Mouse (Mus musculus): Measurements from ENCODE around the gene Wdr1. TPM values are rescaled to one million over a fixed set of nuclear protein-coding genes. Genes with fewer than 3 reads are reported as not detected.

The Wdr1 gene
- polyA plus RNA-seq, 1 experiment from 2014 or later, result 76.7 TPM

- no peak for ATAC-seq (ENCODE audit: low read depth)
- Histone ChIP-seq H3K27me3 (ENCODE audit: control insufficient read depth, insufficient read depth, low read depth, low read length) (no peaks in the 10 kb centered on the region), H3K9me3 (replicated peaks; ENCODE audit: control insufficient read depth, low read length) (no peaks in the 10 kb centered on the region), H3K9ac (ENCODE audit: low read depth, low read length) (no peak overlapping the region), H3K4me3 (ENCODE audit: low read depth, low read length) (no peak overlapping the region), H3K27ac (ENCODE audit: low read length) (no peak overlapping the region), H3K4me2 (ENCODE audit: low read depth, low read length) (no peak overlapping the region), H3K4me1 (ENCODE audit: control insufficient read depth, low read depth, low read length) (no peaks in the 10 kb centered on the region), H3K36me3 (ENCODE audit: control insufficient read depth, insufficient read depth) (no peaks in the 10 kb centered on the region)
These were observed 5.6 kb upstream of the Wdr1 start for GRCm38 (mm10) chr5:38568652-38569051.

- H3K27ac ChIP-seq (ENCODE audit: low read length), result no peak overlapping the region
- ATAC-seq (ENCODE audit: low read depth), result no peak
- WGBS (ENCODE audit: insufficient replicate concordance), result 57% methylated on average over 6 of the region's 6 CpGs
- no peak overlapping the region for H3K4me2 ChIP-seq (ENCODE audit: low read depth, low read length)
- no peaks in the 10 kb centered on the region for H3K36me3 ChIP-seq (ENCODE audit: control insufficient read depth, insufficient read depth)
- H3K27me3 ChIP-seq (ENCODE audit: control insufficient read depth, insufficient read depth, low read depth, low read length), result no peaks in the 10 kb centered on the region
- H3K9me3 ChIP-seq (replicated peaks; ENCODE audit: control insufficient read depth, low read length), result no peaks in the 10 kb centered on the region
- H3K4me3 ChIP-seq (ENCODE audit: low read depth, low read length), result no peak overlapping the region
- no peak overlapping the region for H3K9ac ChIP-seq (ENCODE audit: low read depth, low read length)
- peaks cover 13% of the 10 kb centered on the region for H3K4me1 ChIP-seq (ENCODE audit: control insufficient read depth, low read depth, low read length)
These were observed 1.8 kb upstream of the Wdr1 start for GRCm38 (mm10) chr5:38564831-38565230.

- WGBS (ENCODE audit: insufficient replicate concordance), result under 1% methylated on average over 74 of the region's 79 CpGs
- H3K4me3 ChIP-seq (ENCODE audit: low read depth, low read length), result peak overlapping the region; percentile 90
- no peaks in the 10 kb centered on the region for H3K27me3 ChIP-seq (ENCODE audit: control insufficient read depth, insufficient read depth, low read depth, low read length)
- peaks cover 19% of the 10 kb centered on the region for H3K4me1 ChIP-seq (ENCODE audit: control insufficient read depth, low read depth, low read length)
- H3K36me3 ChIP-seq (ENCODE audit: control insufficient read depth, insufficient read depth), result peaks cover 5% of the 10 kb centered on the region; the same call in 1 of the 2 replicates
- H3K9ac ChIP-seq (ENCODE audit: low read depth, low read length), result peak overlapping the region; percentile 94
- H3K9me3 ChIP-seq (replicated peaks; ENCODE audit: control insufficient read depth, low read length), result no peaks in the 10 kb centered on the region
- H3K4me2 ChIP-seq (ENCODE audit: low read depth, low read length), result peak overlapping the region; percentile 68
- peak overlapping the region; percentile 93 for H3K27ac ChIP-seq (ENCODE audit: low read length)
- peak; percentile 99 for ATAC-seq (ENCODE audit: low read depth)
These were observed 1.5 kb downstream of the Wdr1 start for GRCm38 (mm10) chr5:38561426-38562024.

DNA sequence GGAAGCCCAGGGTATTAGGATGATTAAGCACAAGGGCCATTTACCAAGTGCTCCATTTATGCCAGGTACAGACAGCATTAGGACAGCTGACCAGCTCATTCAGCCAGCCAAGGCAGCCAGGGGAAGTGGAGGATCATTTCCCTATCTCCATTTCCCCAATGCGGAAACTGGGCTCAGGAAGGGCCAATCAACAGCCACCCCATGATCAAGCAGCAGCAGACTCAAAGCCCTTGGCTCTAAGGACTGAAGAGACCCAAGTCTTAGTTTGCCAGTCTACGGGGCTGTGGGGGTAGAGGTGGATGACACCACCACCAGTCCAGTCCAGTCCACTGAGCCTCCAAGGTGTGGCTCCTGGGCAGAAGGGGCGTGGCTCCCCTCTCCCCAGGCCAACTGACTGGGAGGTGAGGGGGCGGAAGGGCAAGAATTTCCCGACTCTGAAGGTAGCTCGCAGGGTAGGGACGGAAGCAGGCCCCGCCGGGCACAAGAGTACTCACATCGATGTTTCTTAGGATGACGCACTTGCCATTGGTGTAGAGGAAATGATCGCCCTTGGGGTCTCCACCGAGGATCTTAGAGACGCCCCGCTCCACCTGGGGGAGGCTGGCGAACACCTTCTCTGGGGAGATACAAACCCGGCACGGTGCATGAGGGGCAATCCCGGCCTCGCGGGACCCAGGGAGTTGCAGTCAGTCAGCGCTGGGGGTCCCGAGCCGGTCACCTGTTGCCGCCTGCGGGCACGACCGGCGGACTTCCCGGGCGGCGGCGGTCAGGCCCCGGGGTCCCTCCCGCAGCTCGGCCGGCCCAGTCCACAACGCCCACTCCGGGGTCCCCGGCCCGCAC lies 2.2 kb downstream of the Wdr1 start:
- Histone ChIP-seq H3K4me1 (ENCODE audit: control insufficient read depth, low read depth, low read length) (peaks cover 19% of the 10 kb centered on the region), H3K4me2 (ENCODE audit: low read depth, low read length) (peak overlapping the region; percentile 68), H3K9me3 (replicated peaks; ENCODE audit: control insufficient read depth, low read length) (no peaks in the 10 kb centered on the region), H3K36me3 (ENCODE audit: control insufficient read depth, insufficient read depth) (peaks cover 5% of the 10 kb centered on the region; the same call in 1 of the 2 replicates), H3K27ac (ENCODE audit: low read length) (peak overlapping the region; percentile 93), H3K27me3 (ENCODE audit: control insufficient read depth, insufficient read depth, low read depth, low read length) (no peaks in the 10 kb centered on the region), H3K4me3 (ENCODE audit: low read depth, low read length) (peak overlapping the region; percentile 90), H3K9ac (ENCODE audit: low read depth, low read length) (peak overlapping the region; percentile 94)
- ATAC-seq (ENCODE audit: low read depth), result peak; percentile 20
- WGBS (ENCODE audit: insufficient replicate concordance), result under 1% methylated on average over 41 of the region's 41 CpGs

DNA sequence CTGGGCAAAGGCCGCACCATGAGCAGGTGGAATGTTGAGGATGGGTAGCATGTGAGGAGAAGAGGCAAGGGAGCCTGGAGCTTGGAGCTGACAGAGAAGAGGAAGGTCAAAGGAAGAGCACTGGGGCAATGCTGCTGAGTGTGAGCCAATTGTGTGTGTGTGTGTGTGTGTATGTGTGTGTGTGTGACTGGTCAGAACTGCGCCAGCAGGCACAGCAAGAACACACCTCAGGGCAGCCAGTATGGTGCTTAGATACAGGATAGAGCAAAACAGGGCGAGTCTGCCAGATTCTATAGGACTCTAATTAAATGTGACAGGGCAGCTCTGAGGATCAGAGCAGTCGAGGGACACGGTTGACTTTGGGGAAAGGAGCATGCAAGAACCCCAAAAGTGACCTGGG lies 4.2 kb downstream of the Wdr1 start:
- Histone ChIP-seq H3K9me3 (replicated peaks; ENCODE audit: control insufficient read depth, low read length) (no peaks in the 10 kb centered on the region), H3K36me3 (ENCODE audit: control insufficient read depth, insufficient read depth) (peaks cover 8% of the 10 kb centered on the region; the same call in 1 of the 2 replicates), H3K4me2 (ENCODE audit: low read depth, low read length) (no peak overlapping the region), H3K27ac (ENCODE audit: low read length) (no peak overlapping the region), H3K9ac (ENCODE audit: low read depth, low read length) (no peak overlapping the region), H3K27me3 (ENCODE audit: control insufficient read depth, insufficient read depth, low read depth, low read length) (no peaks in the 10 kb centered on the region), H3K4me3 (ENCODE audit: low read depth, low read length) (no peak overlapping the region), H3K4me1 (ENCODE audit: control insufficient read depth, low read depth, low read length) (peaks cover 22% of the 10 kb centered on the region)
- 71% methylated on average over 5 of the region's 5 CpGs for WGBS (ENCODE audit: insufficient replicate concordance)
- no peak for ATAC-seq (ENCODE audit: low read depth)

GRCm38 (mm10) chr5:38557811-38558210 lies 5.2 kb downstream of the Wdr1 start:
- H3K27ac ChIP-seq (ENCODE audit: low read length), result no peak overlapping the region
- H3K9me3 ChIP-seq (replicated peaks; ENCODE audit: control insufficient read depth, low read length), result no peaks in the 10 kb centered on the region
- 81% methylated on average over 4 of the region's 4 CpGs for WGBS (ENCODE audit: insufficient replicate concordance)
- no peak overlapping the region for H3K4me2 ChIP-seq (ENCODE audit: low read depth, low read length)
- no peak for ATAC-seq (ENCODE audit: low read depth)
- no peak overlapping the region for H3K9ac ChIP-seq (ENCODE audit: low read depth, low read length)
- peaks cover 8% of the 10 kb centered on the region; the same call in 1 of the 2 replicates for H3K36me3 ChIP-seq (ENCODE audit: control insufficient read depth, insufficient read depth)
- no peak overlapping the region for H3K4me3 ChIP-seq (ENCODE audit: low read depth, low read length)
- no peaks in the 10 kb centered on the region for H3K27me3 ChIP-seq (ENCODE audit: control insufficient read depth, insufficient read depth, low read depth, low read length)
- H3K4me1 ChIP-seq (ENCODE audit: control insufficient read depth, low read depth, low read length), result peaks cover 23% of the 10 kb centered on the region

- no peaks in the 10 kb centered on the region for H3K9me3 ChIP-seq (replicated peaks; ENCODE audit: control insufficient read depth, low read length)
- H3K9ac ChIP-seq (ENCODE audit: low read depth, low read length), result no peak overlapping the region
- no peak overlapping the region for H3K27ac ChIP-seq (ENCODE audit: low read length)
- no peak overlapping the region for H3K4me2 ChIP-seq (ENCODE audit: low read depth, low read length)
- no peak overlapping the region for H3K4me3 ChIP-seq (ENCODE audit: low read depth, low read length)
- H3K4me1 ChIP-seq (ENCODE audit: control insufficient read depth, low read depth, low read length), result peaks cover 16% of the 10 kb centered on the region
- ATAC-seq (ENCODE audit: low read depth), result no peak
- no peaks in the 10 kb centered on the region for H3K27me3 ChIP-seq (ENCODE audit: control insufficient read depth, insufficient read depth, low read depth, low read length)
- 70% methylated on average over 3 of the region's 3 CpGs for WGBS (ENCODE audit: insufficient replicate concordance)
- peaks cover 8% of the 10 kb centered on the region; the same call in 1 of the 2 replicates for H3K36me3 ChIP-seq (ENCODE audit: control insufficient read depth, insufficient read depth)
These were observed 6.6 kb downstream of the Wdr1 start for GRCm38 (mm10) chr5:38556406-38556805.

DNA sequence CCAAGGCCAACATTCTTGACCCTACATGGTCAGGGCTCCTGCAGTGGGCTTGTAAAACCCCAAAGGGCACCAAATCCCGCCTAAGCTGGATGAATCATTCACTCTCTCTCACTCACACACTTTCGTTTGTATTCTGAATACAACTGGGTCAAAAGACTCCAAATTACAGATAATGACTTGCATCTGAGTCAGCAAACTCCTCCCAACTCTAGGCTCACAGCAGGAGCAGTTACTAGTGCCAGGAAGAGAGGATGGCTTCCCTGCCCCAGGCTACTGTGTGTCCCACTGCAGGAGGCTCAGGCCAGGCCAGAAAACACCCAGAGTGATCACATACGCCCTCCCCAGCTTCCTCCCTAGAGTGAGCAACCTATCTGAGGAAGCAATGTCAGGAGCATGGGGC lies 9.1 kb downstream of the Wdr1 start:
- no peak overlapping the region for H3K4me3 ChIP-seq (ENCODE audit: low read depth, low read length)
- WGBS (ENCODE audit: insufficient replicate concordance), result 49% methylated on average over 3 of the region's 3 CpGs
- no peak overlapping the region for H3K4me2 ChIP-seq (ENCODE audit: low read depth, low read length)
- peaks cover 7% of the 10 kb centered on the region for H3K36me3 ChIP-seq (ENCODE audit: control insufficient read depth, insufficient read depth)
- H3K27me3 ChIP-seq (ENCODE audit: control insufficient read depth, insufficient read depth, low read depth, low read length), result no peaks in the 10 kb centered on the region
- H3K9ac ChIP-seq (ENCODE audit: low read depth, low read length), result no peak overlapping the region
- H3K27ac ChIP-seq (ENCODE audit: low read length), result no peak overlapping the region
- no peaks in the 10 kb centered on the region for H3K9me3 ChIP-seq (replicated peaks; ENCODE audit: control insufficient read depth, low read length)
- no peak for ATAC-seq (ENCODE audit: low read depth)
- peaks cover 10% of the 10 kb centered on the region for H3K4me1 ChIP-seq (ENCODE audit: control insufficient read depth, low read depth, low read length)

DNA sequence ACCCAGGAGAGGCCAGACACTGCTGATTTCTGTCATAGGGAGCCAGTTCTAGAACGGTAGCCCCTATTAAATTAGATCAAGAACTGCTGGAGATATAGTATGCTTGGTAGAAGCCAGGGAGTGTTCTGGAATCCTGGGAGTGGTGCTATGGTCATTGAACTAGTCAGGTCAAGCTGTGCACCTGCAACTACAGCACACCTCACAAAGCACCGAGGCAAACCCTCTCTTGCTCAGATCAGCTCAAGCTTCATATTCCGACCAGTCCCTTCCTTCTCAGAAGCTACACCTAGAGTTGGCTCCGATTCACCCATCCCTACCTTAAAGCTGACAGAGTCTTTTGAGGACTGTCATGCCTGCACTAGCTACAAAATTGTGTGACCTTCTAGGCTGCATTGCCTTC lies 9.5 kb downstream of the Wdr1 start:
- WGBS (ENCODE audit: insufficient replicate concordance), result 81% methylated on average over 4 of the region's 4 CpGs

More for the DNA sequence above, 9.5 kb downstream of the Wdr1 start:
- Histone ChIP-seq H3K9ac (ENCODE audit: low read depth, low read length) (no peak overlapping the region), H3K27me3 (ENCODE audit: control insufficient read depth, insufficient read depth, low read depth, low read length) (no peaks in the 10 kb centered on the region), H3K27ac (ENCODE audit: low read length) (no peak overlapping the region), H3K4me2 (ENCODE audit: low read depth, low read length) (no peak overlapping the region), H3K36me3 (ENCODE audit: control insufficient read depth, insufficient read depth) (peaks cover 7% of the 10 kb centered on the region), H3K4me1 (ENCODE audit: control insufficient read depth, low read depth, low read length) (peaks cover 10% of the 10 kb centered on the region), H3K9me3 (replicated peaks; ENCODE audit: control insufficient read depth, low read length) (no peaks in the 10 kb centered on the region), H3K4me3 (ENCODE audit: low read depth, low read length) (no peak overlapping the region)
- no peak for ATAC-seq (ENCODE audit: low read depth)
